Mouse (Mus musculus) MEL-GATA-1-ER (cell line): ENCODE measurements around the gene Pamr1.

ENCODE experiments used
- DNase-seq: peaks from one replicate; pipeline ENCODE4 v3.0.0-alpha.2; 2012; ENCODE audit warnings: low read depth; ENCODE audit errors: extremely low read depth

Gene Pamr1

DNA sequence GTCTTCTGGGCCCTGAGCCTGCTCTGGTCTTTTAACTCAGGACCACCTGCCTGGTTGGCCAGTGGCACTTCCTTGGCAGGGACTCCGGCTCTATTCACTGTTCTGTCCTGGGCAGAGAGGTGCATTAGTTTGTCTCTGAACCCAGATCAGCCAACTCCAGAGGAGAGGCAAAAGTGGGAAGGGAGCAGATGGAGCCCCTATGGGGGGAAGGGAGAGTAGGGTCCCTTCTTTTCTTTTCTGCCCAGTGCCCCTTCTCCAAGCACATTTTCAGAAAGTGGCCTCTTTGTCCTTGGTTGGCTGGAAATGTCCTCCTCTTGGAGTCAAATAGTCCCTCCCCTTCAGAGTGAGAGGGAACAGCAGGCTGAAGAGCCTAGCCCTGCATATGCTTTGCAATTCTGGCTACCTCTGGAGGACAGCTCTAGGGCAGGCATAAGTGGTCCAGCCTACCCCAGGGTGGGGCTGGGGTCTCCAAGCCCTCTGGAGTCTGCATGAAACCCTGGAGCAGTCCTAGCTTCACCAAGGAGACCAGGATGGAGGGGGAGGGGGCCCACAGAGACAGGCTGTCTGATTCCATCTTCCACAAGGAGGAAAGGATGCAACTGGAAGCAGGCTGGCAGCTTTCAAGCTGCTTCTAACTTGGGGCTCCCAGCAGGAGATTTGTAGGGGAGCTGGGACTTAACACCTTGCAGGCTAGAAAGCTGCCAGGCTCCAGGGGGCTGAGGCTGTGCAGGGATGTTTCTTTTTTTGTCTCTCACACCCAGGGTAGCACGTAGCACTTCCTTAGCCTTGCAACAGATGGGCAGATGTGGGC lies 49.3 kb downstream of the Pamr1 start:
- DNase-seq, result no peak

DNA sequence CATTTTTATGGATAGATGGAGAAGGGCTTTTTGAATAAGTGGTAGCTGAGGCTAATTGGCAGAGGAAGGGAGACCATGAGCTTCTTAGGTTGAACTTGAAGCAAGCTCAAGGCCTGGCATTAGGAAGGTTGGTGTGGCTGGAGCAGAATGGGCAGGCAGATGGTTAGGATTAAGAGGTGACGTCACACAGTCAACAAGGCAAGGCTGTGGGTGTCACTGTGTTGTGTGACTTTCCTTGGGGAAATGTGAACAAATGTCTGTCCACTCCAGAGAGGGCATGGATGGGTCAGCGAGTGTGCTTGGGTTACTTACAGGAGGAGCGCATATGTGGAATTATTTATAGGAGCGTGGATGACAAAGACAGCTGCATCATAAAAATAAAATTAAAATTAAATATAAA lies 50.7 kb downstream of the Pamr1 start:
- DNase-seq, result no peak

DNA sequence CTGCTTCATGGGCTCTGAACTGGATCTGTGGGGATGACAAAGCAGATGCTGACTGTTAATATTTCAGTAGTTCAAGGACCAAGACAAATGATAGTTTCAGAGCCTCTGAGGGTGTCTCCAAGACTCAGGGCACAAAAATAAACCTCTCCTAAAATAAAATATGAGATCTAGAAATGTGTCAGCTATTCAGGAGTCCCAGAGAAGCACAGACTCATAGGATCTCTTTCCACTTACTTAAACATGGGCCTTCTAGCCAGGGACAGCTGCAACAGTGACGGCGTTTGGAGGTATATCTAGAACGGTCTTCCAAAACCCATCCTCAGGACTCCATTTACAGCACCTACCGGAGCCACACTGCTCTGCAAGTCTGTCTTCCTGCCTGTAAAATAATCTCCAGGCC lies 60.7 kb downstream of the Pamr1 start:
- no peak for DNase-seq

DNA sequence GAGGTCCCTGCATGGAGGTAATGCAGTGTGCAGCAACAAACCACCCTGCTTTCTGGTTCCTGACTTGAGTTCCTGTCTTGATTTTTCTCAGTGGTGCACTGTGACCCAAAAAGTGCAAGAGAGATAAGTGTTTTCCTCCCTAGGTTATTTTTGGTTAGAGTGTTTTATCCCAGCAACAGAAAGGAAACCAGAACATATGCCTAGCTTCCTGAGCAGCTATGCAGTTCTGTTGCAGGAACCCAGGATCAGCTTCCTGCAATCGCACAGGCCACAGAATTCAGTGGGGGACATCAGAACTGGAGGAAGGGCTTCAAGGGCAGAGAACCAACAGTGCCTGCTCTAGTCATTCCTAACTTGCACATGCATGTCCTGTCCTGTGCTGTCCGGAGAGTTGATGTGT lies 66.8 kb downstream of the Pamr1 start:
- DNase-seq, result no peak

DNA sequence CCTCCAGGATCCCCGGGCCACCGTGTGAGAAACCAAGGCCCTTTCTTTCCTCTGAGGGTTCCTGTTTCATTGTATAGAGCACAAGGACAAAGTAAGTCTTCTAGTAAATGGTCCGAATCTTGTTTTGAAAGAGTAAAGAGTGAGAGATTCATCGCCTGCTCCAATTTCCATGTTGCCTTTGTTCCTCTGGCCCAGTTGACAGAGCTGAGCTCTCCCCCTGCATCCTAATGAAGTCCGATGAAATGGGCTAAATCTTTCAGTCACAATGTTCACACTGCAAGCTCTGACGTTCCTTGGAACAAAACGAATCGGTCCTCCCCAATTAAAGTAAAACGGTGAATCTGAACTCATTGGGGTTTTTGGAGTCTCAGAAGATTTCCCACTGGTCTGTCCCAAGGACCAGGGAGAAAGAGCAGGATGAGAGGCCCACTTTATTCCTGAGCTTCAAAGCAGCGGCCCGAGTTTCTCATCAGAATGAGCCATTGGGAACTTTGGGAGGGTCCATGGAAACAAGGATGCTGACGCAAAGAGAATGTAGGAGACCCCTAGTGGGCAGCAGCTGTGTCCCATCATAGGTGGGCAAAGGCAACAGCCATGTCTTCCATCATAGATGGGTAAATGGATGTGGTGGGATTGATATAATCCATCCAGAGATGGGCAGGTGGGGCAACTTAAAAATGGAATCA lies 71.1 kb downstream of the Pamr1 start:
- DNase-seq, result no peak

DNA sequence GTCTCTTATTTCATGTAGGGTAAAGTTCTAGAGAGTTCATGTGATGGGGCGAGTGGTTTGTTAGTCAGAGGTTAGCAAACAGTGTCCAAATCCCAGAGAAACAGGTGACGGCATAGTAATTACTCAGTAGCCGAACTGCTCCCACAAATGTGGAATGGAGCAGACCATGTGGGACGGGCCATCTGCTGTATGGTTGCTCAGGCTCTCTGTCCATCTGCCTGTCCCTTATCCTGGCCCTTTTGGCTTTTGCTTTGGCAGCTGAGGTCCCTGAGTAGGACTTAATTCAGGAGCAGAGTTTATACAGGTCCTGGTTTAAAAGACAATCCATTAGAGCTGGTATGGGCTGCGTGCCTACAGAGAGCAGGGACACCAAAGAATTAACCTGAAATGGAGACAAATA lies 72.4 kb downstream of the Pamr1 start:
- DNase-seq, result no peak

DNA sequence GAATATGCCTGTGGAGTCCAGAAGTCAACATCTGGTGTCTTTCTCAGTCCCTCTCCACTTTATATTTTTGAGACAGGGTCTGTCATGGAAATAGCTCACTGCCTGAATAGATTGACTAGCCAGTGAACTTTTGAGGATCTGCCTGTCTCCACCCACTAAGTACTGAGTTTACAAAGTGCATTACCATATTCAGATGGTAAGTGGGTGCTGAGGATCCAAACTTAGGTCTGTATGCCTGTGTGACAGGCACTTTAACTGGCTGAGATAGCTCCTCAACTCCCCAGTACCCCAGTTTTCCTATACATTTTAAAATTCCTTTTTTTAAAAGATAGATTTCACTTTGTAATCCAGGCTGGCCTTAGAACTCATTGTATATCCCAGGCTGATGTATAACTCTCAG lies 73.1 kb downstream of the Pamr1 start:
- no peak for DNase-seq

DNA sequence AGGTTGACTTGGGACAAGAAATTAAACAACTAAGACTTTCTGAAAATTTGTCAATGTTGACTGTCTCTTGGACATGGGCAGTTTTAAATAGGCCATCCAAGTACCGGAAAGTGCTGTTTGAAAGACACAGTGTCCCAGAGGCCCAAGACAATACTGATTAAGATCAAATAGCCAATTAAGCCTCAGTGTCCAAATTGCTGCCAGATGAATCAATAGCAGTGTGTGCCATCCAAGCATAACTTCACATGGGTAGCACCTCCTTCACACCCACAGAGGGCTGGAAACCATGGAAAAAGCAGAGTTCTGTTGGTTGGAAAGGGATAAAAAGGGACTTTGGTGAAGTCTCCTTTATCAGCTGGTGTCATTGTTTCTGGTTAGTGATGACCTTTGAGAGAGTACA lies 74.7 kb downstream of the Pamr1 start:
- DNase-seq, result no peak

DNA sequence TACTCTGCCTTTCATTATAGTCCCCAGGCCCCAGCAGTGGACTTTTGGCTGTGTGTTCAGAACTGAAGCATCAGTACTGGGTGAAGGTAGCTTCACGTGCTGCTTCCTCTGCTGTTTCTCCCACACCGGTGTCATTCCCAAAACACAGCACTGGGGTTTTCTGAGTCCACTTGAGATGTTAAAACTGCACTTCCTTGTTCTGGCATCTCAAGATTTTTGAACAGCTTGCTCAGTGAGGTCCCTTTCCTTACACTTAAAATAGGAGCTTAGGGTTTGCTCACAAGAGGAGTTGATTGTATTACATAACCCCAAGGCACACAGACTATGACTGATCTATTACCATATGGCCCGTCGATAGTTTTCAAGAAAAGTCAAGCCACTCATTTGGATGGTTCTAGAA lies 82.5 kb downstream of the Pamr1 start:
- no peak for DNase-seq

DNA sequence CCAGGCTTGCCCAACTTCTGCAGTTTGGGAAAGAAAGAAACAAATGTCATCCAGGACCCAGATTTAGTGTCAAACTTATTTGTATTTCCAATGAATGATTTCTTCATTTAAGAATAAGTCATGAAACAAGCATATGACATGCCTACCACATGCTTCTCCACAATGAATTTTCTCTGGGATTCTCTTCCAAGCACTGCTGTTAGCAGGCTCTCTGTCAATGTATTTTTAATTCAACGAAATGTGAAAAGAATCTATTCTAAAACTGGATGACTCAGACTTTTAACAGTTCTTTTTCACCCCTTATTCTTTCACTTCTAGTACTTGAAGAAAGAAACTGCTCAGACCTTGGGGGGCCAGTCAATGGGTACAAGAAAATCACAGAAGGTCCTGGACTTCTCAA lies 84.2 kb downstream of the Pamr1 start:
- DNase-seq, result no peak

DNA sequence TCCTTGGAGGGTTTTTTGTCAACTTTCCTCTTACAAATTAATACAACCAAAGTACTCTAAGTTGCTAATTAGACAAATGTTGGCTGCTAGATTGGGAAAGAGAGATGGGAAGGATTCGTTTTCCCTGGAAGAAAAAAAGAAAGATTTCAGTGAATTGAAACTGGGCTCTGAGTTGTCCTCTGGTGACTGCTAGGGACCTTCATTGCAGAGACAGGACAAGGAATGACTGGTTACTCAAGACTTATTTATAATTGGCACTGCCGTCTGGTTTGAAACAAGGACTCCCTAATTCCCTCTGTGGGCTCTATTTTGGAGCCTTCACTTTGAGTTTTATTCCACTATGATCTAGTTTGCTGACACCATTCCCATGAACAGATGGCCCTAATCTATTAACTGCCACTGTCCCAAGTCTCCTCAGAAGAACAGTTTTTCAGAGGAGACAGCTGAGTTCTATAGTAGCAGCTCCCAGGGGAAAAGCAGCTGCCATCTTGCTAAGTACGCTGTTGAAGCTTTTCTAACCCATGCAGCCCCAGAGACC lies 85.8 kb downstream of the Pamr1 start:
- no peak for DNase-seq

DNA sequence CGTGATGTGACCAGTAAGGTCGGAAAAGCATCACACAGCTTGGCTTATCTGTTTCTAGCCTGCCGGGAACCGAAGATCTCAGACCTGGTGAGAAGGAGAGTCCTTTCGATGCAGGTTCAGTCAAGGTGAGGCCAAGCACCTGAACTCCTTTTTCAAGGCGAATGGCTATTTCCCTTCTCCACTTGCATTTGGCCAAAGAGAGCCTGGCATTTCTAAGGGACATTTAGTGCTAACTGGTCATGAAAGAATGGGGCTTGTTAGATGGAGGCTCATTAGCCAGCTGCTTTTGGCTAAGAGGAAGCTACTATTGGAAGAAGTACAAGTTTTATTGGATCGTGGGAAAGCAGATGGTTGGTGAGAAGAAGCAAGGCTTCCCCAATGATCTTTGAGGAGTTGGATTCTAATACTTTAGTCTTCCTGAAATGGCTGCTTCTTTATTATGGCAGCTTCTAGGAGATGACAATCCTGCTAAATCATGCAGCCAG lies 86.3 kb downstream of the Pamr1 start:
- no peak for DNase-seq

DNA sequence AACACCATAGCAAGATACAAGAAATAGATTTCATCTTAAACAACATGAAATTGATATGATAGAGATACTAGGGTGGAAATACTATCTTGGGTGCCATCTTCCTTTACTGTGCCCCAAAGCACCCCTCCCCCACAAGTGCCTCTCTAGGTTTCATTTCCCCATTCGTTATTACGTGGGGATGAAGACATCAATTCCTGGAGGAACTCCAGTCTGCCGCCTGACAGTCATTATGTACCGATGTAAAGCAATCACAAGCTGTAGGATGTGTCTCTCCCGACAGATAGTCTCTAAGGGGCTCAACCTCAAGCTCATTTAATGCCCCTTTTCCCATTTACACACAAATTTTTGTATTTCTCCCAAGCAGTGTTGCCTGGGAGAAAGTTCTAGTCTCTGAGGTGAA lies 88.3 kb downstream of the Pamr1 start:
- DNase-seq, result no peak

DNA sequence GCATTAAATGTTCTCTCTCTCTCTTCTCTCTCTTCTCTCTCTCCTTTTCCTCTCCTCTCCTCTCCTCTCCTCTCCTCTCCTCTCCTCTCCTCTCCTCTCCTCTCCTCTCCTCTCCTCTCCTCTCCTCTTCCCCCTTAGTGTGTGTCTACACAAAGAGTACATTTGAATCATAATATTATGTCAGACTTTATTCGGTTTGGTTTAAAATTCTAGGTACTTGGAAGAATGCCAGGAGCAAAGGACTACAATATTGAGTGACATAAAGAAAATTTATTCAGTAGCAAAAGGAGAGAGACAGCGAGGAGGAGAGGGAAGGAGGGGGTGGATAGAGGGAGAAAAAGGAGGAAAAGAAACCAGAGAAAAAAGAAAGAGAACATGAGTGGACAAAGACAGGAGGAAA lies 88.9 kb downstream of the Pamr1 start:
- DNase-seq, result no peak

DNA sequence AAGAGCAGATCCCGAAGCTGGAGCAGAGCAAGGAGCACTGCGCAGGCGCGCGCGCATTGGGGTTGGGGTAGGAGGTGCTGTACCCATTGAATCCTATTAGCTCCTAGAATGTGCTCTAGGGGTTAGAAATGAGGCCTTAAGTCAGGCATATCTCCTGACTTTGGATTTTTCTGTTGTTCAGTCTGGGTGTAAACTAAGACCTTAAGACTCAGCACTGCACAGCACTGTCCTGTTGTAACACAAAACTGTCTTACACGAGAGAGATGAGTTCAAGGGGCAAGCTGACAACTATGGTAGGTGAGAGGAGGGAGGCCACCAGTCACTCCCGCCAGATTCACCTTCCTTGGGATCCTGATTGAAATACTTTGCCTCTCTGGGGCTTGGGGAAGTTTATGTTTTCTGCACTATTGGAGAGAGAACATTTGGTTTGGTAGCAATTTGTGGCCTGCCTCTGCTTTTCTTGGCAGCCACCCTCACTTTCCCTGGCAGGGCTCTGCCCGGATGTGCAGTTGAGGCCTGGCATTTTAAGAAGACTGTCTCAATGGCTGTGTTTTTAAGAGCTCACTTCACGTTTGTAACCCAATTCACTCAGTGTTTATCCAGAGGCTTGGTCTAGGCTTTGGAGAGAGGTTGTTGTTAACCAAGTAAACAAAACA lies 99.2 kb downstream of the Pamr1 start:
- DNase-seq, result no peak

DNA sequence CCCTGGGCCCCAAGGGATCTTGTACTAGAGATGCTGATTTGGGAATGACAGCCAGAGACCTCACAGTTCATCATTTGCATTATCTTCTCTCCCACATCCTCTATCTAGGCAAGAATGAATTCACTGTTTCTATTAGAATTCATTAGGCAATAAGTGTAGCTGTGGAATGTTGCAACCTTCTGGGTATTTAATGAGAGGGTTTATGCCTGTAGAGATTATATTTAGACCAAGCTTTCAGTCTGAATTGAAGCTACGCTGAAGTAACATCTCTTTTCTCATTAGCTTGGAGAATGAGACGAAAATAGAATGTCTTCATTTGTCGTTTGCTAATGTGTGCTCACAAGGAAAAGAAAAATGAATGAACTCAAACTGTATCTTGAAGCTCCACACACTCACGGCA lies 100.5 kb downstream of the Pamr1 start:
- DNase-seq, result no peak

DNA sequence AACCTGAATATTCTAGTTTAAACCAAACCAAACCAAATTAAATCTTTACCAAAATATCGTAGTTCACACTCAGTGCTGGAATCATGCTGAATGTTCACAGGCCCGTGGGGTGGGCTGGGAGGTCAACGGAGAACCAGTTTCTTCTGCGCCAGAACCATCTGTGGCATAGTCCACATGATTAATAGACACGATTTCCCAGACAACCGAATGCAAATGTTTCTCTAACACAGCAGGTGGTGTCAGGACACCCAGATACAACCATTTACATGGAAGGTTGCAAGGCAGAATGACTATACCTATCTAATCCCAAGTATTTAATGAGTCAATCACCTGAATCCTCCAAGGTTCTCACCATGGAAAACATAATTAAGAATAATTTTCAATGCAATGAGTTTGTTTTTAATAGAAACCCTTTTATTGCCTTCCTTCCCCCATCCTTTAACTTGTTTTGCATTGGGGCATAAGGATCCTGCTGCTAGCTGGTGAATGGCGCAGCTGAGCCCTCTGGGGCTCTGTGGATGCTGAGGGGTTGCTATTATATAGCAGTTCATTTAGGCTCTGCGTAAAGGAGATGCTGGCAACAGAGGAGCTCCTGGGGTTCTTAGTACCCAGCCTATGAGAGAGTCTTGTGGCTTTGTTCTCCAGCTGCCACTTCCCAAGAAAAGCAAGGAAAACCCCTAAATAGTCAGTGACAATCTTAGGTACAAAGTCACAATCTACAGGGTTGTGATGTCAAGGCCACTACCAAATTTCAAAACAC lies 106.3 kb downstream of the Pamr1 start:
- DNase-seq, result no peak

DNA sequence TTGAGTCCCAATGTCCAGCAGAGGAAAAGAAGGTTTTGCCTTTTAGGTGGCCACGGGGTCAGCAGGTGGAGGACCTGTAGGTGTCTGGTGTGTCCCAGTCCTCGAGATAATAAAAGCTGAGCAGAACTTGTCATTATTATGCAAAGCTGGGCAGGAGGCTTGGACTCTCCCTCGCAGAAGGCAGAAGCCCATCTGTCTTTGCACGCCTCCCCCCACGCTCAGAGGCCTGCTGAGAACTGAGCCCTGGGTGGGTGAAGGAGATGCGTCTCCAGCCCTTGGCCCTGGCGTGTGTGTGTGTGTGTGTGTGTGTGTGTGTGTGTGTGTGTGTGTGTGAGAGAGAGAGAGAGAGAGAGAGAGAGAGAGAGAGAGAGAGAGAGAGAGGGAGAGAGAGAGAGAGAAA lies 107.9 kb downstream of the Pamr1 start:
- DNase-seq, result no peak

DNA sequence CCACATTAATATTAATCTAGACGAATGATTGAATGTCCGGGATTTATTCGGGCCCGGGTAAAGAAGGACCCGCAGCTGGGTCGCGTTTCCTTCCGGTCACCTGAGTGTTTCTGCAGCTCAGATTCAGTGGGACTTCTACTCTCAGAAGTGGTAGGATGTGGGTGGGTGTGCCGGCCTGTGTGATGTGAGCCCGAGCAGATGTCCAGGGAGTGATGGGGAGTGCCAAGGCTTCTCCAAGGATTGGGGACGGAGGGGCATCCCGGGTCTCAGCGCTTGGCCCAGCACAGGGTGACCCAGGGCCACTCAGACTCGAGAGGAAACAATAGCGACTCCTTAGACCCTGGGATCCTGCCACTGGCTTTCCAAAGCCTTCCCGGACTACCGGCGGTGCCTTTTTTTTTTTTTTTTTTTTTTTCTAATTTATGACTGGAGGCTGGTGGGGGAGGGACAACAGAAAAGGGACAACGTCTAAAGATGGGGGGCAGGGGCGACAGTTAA lies 108.4 kb downstream of the Pamr1 start, which contains the start of gene Slc1a2:
Gene Slc1a2, plus strand, starts transcription at position 497 of the 498 bp plus-strand sequence.
- no peak for DNase-seq

DNA sequence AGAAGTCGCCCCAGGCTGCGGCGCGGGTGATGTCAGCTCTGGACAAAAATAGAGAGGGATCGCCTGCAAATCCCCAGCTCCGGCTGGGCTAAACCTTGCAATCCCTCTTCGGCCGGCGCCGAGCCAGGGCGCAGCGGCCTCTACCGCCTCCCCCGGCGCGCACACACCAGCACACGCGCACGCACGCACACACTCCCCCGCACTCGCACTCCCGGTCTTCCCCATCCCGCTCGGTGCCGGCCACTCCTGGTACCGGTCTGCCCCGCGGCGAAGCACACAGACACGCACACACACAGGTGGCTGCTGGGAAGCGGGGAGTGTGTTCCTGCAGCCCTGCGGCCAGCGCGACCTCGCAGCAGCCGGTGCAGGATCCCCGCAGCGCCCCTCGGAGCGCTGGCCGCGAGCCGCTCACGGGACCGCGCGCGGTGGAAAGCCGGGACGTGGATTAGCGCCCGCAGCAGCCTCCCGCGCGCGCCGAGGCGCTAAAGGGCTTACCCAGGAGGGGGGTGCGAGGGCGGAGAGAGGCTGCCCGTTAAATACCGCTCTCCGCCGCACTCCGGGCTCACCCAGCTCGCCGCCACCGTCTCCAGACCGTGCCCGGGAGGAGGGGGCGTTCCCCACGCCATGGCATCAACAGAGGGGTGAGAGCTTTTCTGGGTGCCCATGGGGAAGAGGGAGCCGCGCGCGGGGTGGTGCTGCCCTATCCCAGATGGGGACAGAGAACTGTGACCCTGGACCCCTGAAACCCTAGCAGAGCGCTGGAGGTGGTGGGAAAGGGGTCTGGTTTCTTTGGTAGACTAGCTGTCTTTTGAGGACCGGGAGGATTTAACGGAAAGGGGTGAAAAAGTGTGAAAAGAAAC lies 109.1 kb downstream of the Pamr1 start:
- DNase-seq, result no peak
